Mouse (Mus musculus) MEL (cell line): ENCODE results near the gene Kcnd3. TPM values are rescaled to one million over a fixed set of nuclear protein-coding genes. Genes with fewer than 3 reads are reported as not detected.

Experiments
- DNase-seq: peaks from one replicate; pipeline ENCODE4 v3.0.0; 2011; ENCODE audit warnings: low read depth, low spot score
- H3K27ac ChIP-seq: 2 replicates; pipeline ENCODE4 v1.5.1; 2012; ENCODE audit warnings: low read depth, mild to moderate bottlenecking, control low read depth, low read length, moderate library complexity; ENCODE audit not compliant: control insufficient read depth
- H3K27me3 ChIP-seq, 2 experiments: fragments of 150-350 bp in 1 of 2; sonication (generic) in 1 of 2; 2 replicates each; pipeline ENCODE4 v1.6.1; 2012; ENCODE audit warnings: low read length in 2 of 2, mild to moderate bottlenecking in 2 of 2, improper control_type of control experiment in 1 of 2, moderate library complexity in 1 of 2; ENCODE audit not compliant: insufficient read depth in 2 of 2, control insufficient read depth in 1 of 2
- H3K36me3 ChIP-seq, 2 experiments: 2 replicates each; pipeline ENCODE4 v1.6.1; 2012 to 2014; ENCODE audit warnings: low read length in 2 of 2, improper control_type of control experiment in 1 of 2, inconsistent platforms in 1 of 2, mild to moderate bottlenecking in 1 of 2; ENCODE audit not compliant: insufficient read depth in 2 of 2, control insufficient read depth in 1 of 2
- H3K4me1 ChIP-seq, 2 experiments: fragments of 150-350 bp in 1 of 2; sonication (generic) in 1 of 2; 2 replicates each; pipeline ENCODE4 v1.6.1; 2012; ENCODE audit warnings: low read length in 2 of 2, improper control_type of control experiment in 1 of 2, mild to moderate bottlenecking in 1 of 2; ENCODE audit not compliant: insufficient read depth in 2 of 2, control insufficient read depth in 1 of 2
- H3K4me3 ChIP-seq, 2 experiments: fragments of 150-350 bp in 1 of 2; sonication (generic) in 1 of 2; 2 replicates each; pipeline ENCODE4 v1.5.1; 2012; ENCODE audit warnings: low read depth in 2 of 2, low read length in 2 of 2, mild to moderate bottlenecking in 2 of 2, moderate library complexity in 2 of 2, control low read depth in 1 of 2, improper control_type of control experiment in 1 of 2; ENCODE audit not compliant: control insufficient read depth in 1 of 2, insufficient read depth in 1 of 2
- H3K79me2 ChIP-seq: 2 replicates; pipeline ENCODE4 v1.6.1; 2012; ENCODE audit warnings: mild to moderate bottlenecking, low read length, moderate library complexity; ENCODE audit not compliant: control insufficient read depth, poor library complexity, insufficient read depth
- H3K9ac ChIP-seq: 2 replicates; pipeline ENCODE4 v1.6.1; 2012; ENCODE audit warnings: low read depth, mild to moderate bottlenecking, control low read depth, low read length, moderate library complexity; ENCODE audit not compliant: control insufficient read depth, poor library complexity, severe bottlenecking
- H3K9me3 ChIP-seq: fragments of 150-350 bp; sonication (generic); replicated peaks from 2 replicates; pipeline ENCODE4 v1.6.1; 2012; ENCODE audit warnings: mild to moderate bottlenecking, low read length, improper control_type of control experiment, moderate library complexity; ENCODE audit not compliant: insufficient read depth
- CHD1 ChIP-seq: IDR thresholded peaks from 2 replicates; pipeline ENCODE4 v1.6.1; 2012; ENCODE audit warnings: low read depth, mild to moderate bottlenecking, inconsistent platforms, low read length, improper control_type of control experiment
- CHD2 ChIP-seq: IDR thresholded peaks from 2 replicates; pipeline ENCODE4 v1.6.1; 2011; ENCODE audit warnings: low read length, improper control_type of control experiment
- EP300 ChIP-seq, 2 experiments: IDR thresholded peaks; 2 replicates each; pipeline ENCODE4 v1.6.1; 2011; ENCODE audit warnings: improper control_type of control experiment in 2 of 2, low read length in 2 of 2, low read depth in 1 of 2, mild to moderate bottlenecking in 1 of 2
- GABPA ChIP-seq: IDR thresholded peaks from 2 replicates; pipeline ENCODE4 v1.6.1; 2012; ENCODE audit warnings: low read depth, mild to moderate bottlenecking, inconsistent platforms, low read length, improper control_type of control experiment, moderate library complexity
- GATA1 ChIP-seq: IDR thresholded peaks from 2 replicates; pipeline ENCODE4 v1.6.1; 2011; ENCODE audit warnings: low read depth, low read length, improper control_type of control experiment
- JUND ChIP-seq: IDR thresholded peaks from 2 replicates; pipeline ENCODE4 v1.6.1; 2011; ENCODE audit warnings: low read depth, mild to moderate bottlenecking, improper control_type of control experiment, low read length
- KAT2A ChIP-seq: conservative IDR thresholded peaks from 2 replicates; pipeline ENCODE4 v1.6.1; 2012; ENCODE audit warnings: low read depth, low read length, improper control_type of control experiment, inconsistent platforms
- MAFK ChIP-seq: IDR thresholded peaks from 2 replicates; pipeline ENCODE4 v1.6.1; 2011; ENCODE audit warnings: low read depth, mild to moderate bottlenecking, low read length, improper control_type of control experiment, borderline replicate concordance
- MAX ChIP-seq: IDR thresholded peaks from 2 replicates; pipeline ENCODE4 v1.6.1; 2011; ENCODE audit warnings: low read length, improper control_type of control experiment
- POLR2A ChIP-seq, 2 experiments: IDR thresholded peaks; 2 replicates each; pipeline ENCODE4 v1.6.1; 2011 to 2012; ENCODE audit warnings: low read length in 2 of 2, mild to moderate bottlenecking in 2 of 2, control low read depth in 1 of 2, improper control_type of control experiment in 1 of 2, low read depth in 1 of 2, moderate library complexity in 1 of 2; ENCODE audit not compliant: control insufficient read depth in 1 of 2, insufficient read depth in 1 of 2, poor library complexity in 1 of 2
- POLR2AphosphoS5 ChIP-seq: IDR thresholded peaks from 2 replicates; pipeline ENCODE4 v1.6.1; 2012; ENCODE audit warnings: low read depth, borderline replicate concordance, mild to moderate bottlenecking, inconsistent platforms, low read length, moderate library complexity, mixed read lengths
- RCOR1 ChIP-seq: IDR thresholded peaks from 2 replicates; pipeline ENCODE4 v1.6.1; 2012; ENCODE audit warnings: low read depth, mild to moderate bottlenecking, inconsistent platforms, low read length, improper control_type of control experiment
- SIN3A ChIP-seq: IDR thresholded peaks from 2 replicates; pipeline ENCODE4 v1.6.1; 2012; ENCODE audit warnings: low read length, improper control_type of control experiment, inconsistent platforms
- TCF12 ChIP-seq: IDR thresholded peaks from 2 replicates; pipeline ENCODE4 v1.6.1; 2014; ENCODE audit warnings: low read depth, mild to moderate bottlenecking, inconsistent platforms, low read length, improper control_type of control experiment, moderate library complexity
- UBTF ChIP-seq: IDR thresholded peaks from 2 replicates; pipeline ENCODE4 v1.6.1; 2012; ENCODE audit warnings: low read depth, mild to moderate bottlenecking, inconsistent platforms, low read length, improper control_type of control experiment, moderate library complexity, borderline replicate concordance; ENCODE audit not compliant: insufficient read depth
- ZKSCAN1 ChIP-seq: IDR thresholded peaks from 2 replicates; pipeline ENCODE4 v1.6.1; 2012; ENCODE audit warnings: low read depth, mild to moderate bottlenecking, inconsistent platforms, low read length, improper control_type of control experiment, moderate library complexity
- ZMIZ1 ChIP-seq: IDR thresholded peaks from 2 replicates; pipeline ENCODE4 v1.6.1; 2012; ENCODE audit warnings: low read depth, mild to moderate bottlenecking, inconsistent platforms, low read length, improper control_type of control experiment, moderate library complexity
- polyA plus RNA-seq, 2 experiments: library from polyadenylated mRNA; stranded (reverse) in 1 of 2; unstranded in 1 of 2; fragments of >175 nt in 1 of 2; fragments of >200 nt in 1 of 2; gene quantifications; 2 replicates each; pipeline versions ENCODE4 v1.2.1 to v1.2.4; 2012; ENCODE audit warnings: low replicate concordance in 2 of 2, low read depth in 1 of 2; ENCODE audit not compliant: insufficient read length in 2 of 2, insufficient read depth in 1 of 2, missing spikeins in 1 of 2
- total RNA-seq: library from RNA; depleted of rRNA; stranded (reverse); fragments of 300-350 nt; gene quantifications from 2 replicates; pipeline ENCODE4 v1.2.3, GENCODE M21; 2012

The Kcnd3 gene
- total and polyA plus RNA-seq, 3 experiments: 0.01 TPM; not detected in 2

- no peaks in the 10 kb centered on the region for H3K79me2 ChIP-seq
- no peak overlapping the region for H3K4me3 ChIP-seq
- DNase-seq: no peak
- H3K36me3 ChIP-seq: no peaks in the 10 kb centered on the region
- no peak overlapping the region for H3K27ac ChIP-seq
- H3K4me1 ChIP-seq: no peaks in the 10 kb centered on the region
- H3K9me3 ChIP-seq: no peaks in the 10 kb centered on the region
- H3K27me3 ChIP-seq: no peaks in the 10 kb centered on the region
- H3K9ac ChIP-seq: no peak overlapping the region
- TF ChIP-seq SIN3A (no peak), UBTF (no peak), RCOR1 (no peak), TCF12 (no peak), EP300 (IDR thresholded peaks at IDR 0.05; ENCODE audit: low read depth in 1 of 2, low read length in 2 of 2) (no peak), GABPA (no peak), POLR2A (IDR thresholded peaks at IDR 0.05; ENCODE audit: control insufficient read depth in 1 of 2, insufficient read depth in 1 of 2, low read depth in 1 of 2, low read length in 2 of 2, poor library complexity in 1 of 2) (no peak), KAT2A (no peak)
Measured at GRCm38 (mm10) chr3:105423427-105423826, 28.7 kb upstream of the Kcnd3 start.

- H3K4me3 ChIP-seq: no peak overlapping the region
- TF ChIP-seq ZMIZ1 (no peak), POLR2AphosphoS5 (no peak), CHD1 (no peak), ZKSCAN1 (no peak), GATA1 (no peak), JUND (no peak), CHD2 (no peak), POLR2A (IDR thresholded peaks at IDR 0.05; ENCODE audit: control insufficient read depth in 1 of 2, insufficient read depth in 1 of 2, low read depth in 1 of 2, low read length in 2 of 2, poor library complexity in 1 of 2) (no peak), MAX (no peak), MAFK (no peak), RCOR1 (no peak)
- H3K79me2 ChIP-seq: no peaks in the 10 kb centered on the region
- H3K27ac ChIP-seq: no peak overlapping the region
- H3K9me3 ChIP-seq: no peaks in the 10 kb centered on the region
- no peak for DNase-seq
- no peaks in the 10 kb centered on the region for H3K36me3 ChIP-seq
- no peak overlapping the region for H3K9ac ChIP-seq
- no peaks in the 10 kb centered on the region for H3K4me1 ChIP-seq
- no peaks in the 10 kb centered on the region for H3K27me3 ChIP-seq
Measured at GRCm38 (mm10) chr3:105428586-105428985, 23.5 kb upstream of the Kcnd3 start.
